8 mouse cellular contexts compared by ENCODE assay signal in the genomic region with DNA sequence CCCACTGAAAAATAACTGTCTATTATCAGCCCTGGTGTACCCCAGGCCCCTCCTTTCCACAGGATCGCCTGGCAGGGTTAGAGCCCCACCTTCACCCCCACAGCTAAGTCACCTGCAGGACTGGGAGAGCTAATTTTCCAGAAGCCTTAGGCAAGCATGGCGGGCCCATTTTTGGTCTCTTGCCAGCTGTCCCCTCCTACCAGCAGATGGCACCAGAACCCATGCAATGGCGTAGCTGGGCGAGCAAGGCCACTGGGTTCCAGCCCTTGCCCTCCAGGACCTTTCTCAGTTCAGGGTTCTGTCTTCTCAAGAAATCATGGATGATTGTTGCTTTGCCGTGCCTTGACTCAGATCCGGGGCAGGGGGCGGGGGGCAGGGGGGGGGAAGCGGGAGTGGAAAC. TPM values are rescaled to one million over a fixed set of nuclear protein-coding genes. Genes with fewer than 3 reads are reported as not detected.
DNase-seq lines count a peak whose midpoint lies in the region; ATAC-seq and TF ChIP-seq lines count a peak whose summit lies in the region.

No protein-coding gene starts in this region.

- no peaks in the 10 kb centered on the region for H3K36me3 ChIP-seq in E14TG2a.4 (ENCODE audit: insufficient read depth, low read length)
- H3K36me3 ChIP-seq in midbrain, embryonic 14.5 days (ENCODE audit: control insufficient read depth, insufficient read depth, low read length) = no peaks in the 10 kb centered on the region; the same call in 1 of the 2 replicates

- no peak overlapping the region for H3K27ac ChIP-seq in cerebellum, adult 2 months (ENCODE audit: insufficient read depth, low read length)
- H3K27ac ChIP-seq in gastrocnemius, adult 2 months = no peak overlapping the region
- H3K27ac ChIP-seq in midbrain, embryonic 14.5 days (replicated peaks; ENCODE audit: low read depth, low read length) = no peak overlapping the region

- no peak for TF ChIP-seq POLR2A in cerebellum, adult 2 months (IDR thresholded peaks at IDR 0.05; ENCODE audit: borderline replicate concordance, insufficient read depth, low read length)

- peak; percentile 49; the same call in 1 of the 2 replicates for ATAC-seq in midbrain, embryonic 14.5 days (ENCODE audit: low FRiP score, low TSS enrichment)

- H3K4me1 ChIP-seq in E14TG2a.4 (replicated peaks; ENCODE audit: low read depth, low read length) = peaks cover 31% of the 10 kb centered on the region
- peaks cover 4% of the 10 kb centered on the region; the same call in 1 of the 2 replicates for H3K4me1 ChIP-seq in cerebellum, adult 2 months (ENCODE audit: control insufficient read depth, insufficient read depth, low read length)
- H3K4me1 ChIP-seq in midbrain, embryonic 14.5 days (ENCODE audit: control insufficient read depth, insufficient read depth, low read length) = 0 out of 2 replicates have a peak, but pooled peaks cover 2% of the 10 kb centered on the region

- H3K9ac ChIP-seq in midbrain, embryonic 14.5 days (replicated peaks; ENCODE audit: low read length) = no peak overlapping the region

- intact Hi-C loops in heart, postnatal 10 days (cut with DNase I) = no loop called here
- intact Hi-C loops in gastrocnemius, adult 2 months (cut with DNase I) = loop anchor here (5.0 kb wide), 1 partner anchor 50 kb away; no protein-coding TSS in a partner anchor

- TF ChIP-seq CTCF in E14TG2a.4 (conservative IDR thresholded peaks at IDR 0.05; ENCODE audit: low read length) = peak; percentile 58
- TF ChIP-seq CTCF in cerebellum, adult 2 months (IDR thresholded peaks at IDR 0.05; ENCODE audit: borderline replicate concordance, insufficient read depth, low read depth, low read length) = peak; percentile 82
- TF ChIP-seq CTCF in gastrocnemius, adult 2 months (IDR thresholded peaks at IDR 0.05) = peak; percentile 64

- H3K27me3 ChIP-seq in E14TG2a.4 (ENCODE audit: insufficient read depth, low read length) = peaks cover 29% of the 10 kb centered on the region
- no peaks in the 10 kb centered on the region for H3K27me3 ChIP-seq in cerebellum, adult 2 months (ENCODE audit: control insufficient read depth, insufficient read depth, low read length)
- H3K27me3 ChIP-seq in midbrain, embryonic 14.5 days (ENCODE audit: control insufficient read depth, insufficient read depth, low read length) = no peaks in the 10 kb centered on the region

- H3K4me3 ChIP-seq in E14TG2a.4 (replicated peaks; ENCODE audit: low read length) = no peak overlapping the region
- H3K4me3 ChIP-seq in cerebellum, adult 2 months (replicated peaks; ENCODE audit: insufficient read depth, low read depth, low read length) = no peak overlapping the region
- H3K4me3 ChIP-seq in gastrocnemius, adult 2 months = no peak overlapping the region
- H3K4me3 ChIP-seq in midbrain, embryonic 14.5 days (replicated peaks; ENCODE audit: low read depth, low read length) = no peak overlapping the region

- 48% methylated on average over 8 of the region's 8 CpGs for WGBS in cerebellum, adult 2 months
- WGBS in midbrain, embryonic 14.5 days = 60% methylated on average over 8 of the region's 8 CpGs

- peak; percentile 52 to 74 for DNase-seq in heart, postnatal 10 days
- DNase-seq in heart, adult 9 months (ENCODE audit: low spot score in 2 of 2) = no peak
- peak; percentile 55 to 74 for DNase-seq in cerebellum, adult 2 months
- peak; percentile 75 for DNase-seq in gastrocnemius, adult 2 months
- DNase-seq in left cerebral cortex, adult 18-20 months (ENCODE audit: low spot score in 2 of 2) = peak; percentile 59 to 71
- peak; percentile 89 for DNase-seq in midbrain, embryonic 14.5 days
- DNase-seq in thymus, postnatal 4 days = peak; percentile 57

- H3K9me3 ChIP-seq in E14TG2a.4 (ENCODE audit: low read length) = no peaks in the 10 kb centered on the region
- no peaks in the 10 kb centered on the region for H3K9me3 ChIP-seq in midbrain, embryonic 14.5 days (ENCODE audit: control insufficient read depth, low read length)

- H3K4me2 ChIP-seq in midbrain, embryonic 14.5 days (ENCODE audit: low read length) = no peak overlapping the region

RNA-seq across cellular contexts. Expression of gene Mrc2, which starts 40.0 kb away (rescaled TPM):
- 10 to 100 TPM; 35.1 to 35.9 TPM for total RNA-seq in heart, postnatal 10 days (2021)
- polyA plus RNA-seq in cerebellum, adult 2 months (2012; rRNA removed) = 3.6 and 4.4 TPM in 2 replicates
- 10 to 100 TPM in 1 of 2 experiments, 1 to 10 TPM in 1; 5.9 to 17.6 TPM for total RNA-seq in gastrocnemius, adult 2 months (2021)
- 1 to 10 TPM; 7.3 to 7.9 TPM for total RNA-seq in left cerebral cortex, adult 18-20 months (2021)
- polyA plus RNA-seq in midbrain, embryonic 14.5 days (2014; fragmentation: Nextera tagmentation; extraction: Ambion mirVana) = 1.9 and 3.8 TPM in 2 replicates

Comparison
In these comparisons a context has a peak if more than half of its experiments do, and no peak if none do; other contexts are left out.
1. DNase-seq: peak in heart, postnatal 10 days (2 of 2), cerebellum, adult 2 months (2 of 2), gastrocnemius, adult 2 months (single experiment), left cerebral cortex, adult 18-20 months (2 of 2), midbrain, embryonic 14.5 days (single experiment) and thymus, postnatal 4 days (single experiment); none in heart, adult 9 months (0 of 2).
2. Peak in every context shown above with its lines, with median percentiles within 50 percentile points of each other: CTCF ChIP-seq.